Mouse (Mus musculus) frontal cortex, adult 2 months (tissue): Measurements from ENCODE around the gene Acta2. TPM values are rescaled to one million over a fixed set of nuclear protein-coding genes. Genes with fewer than 3 reads are reported as not detected.
A peak's percentile ranks its signal among the peaks of the same experiment; 100 is the strongest.
"Not testable (repeated sequence)": the region's sequence is repeated elsewhere in the genome, so short reads cannot be mapped to it uniquely, and the experiment has no call there.

Source experiments
- DNase-seq, 2 experiments: peaks; one replicate each; pipeline ENCODE4 v3.0.0; 2022; ENCODE audit warnings: low spot score in 1 of 2; ENCODE audit errors: extremely low spot score in 1 of 2
- polyA plus RNA-seq: library from polyadenylated mRNA; depleted of rRNA; stranded (reverse); fragments of >200 nt; gene quantifications from 2 replicates; pipeline ENCODE4 v1.2.3, GENCODE M21; 2012

Acta2 gene
- polyA plus RNA-seq, 1 experiment: 40.5 TPM

GRCm38 (mm10) chr19:34231596-34231995 lies 23.8 kb downstream of the Acta2 start:
- peak; percentile 36 to 72 for DNase-seq

- no peak for DNase-seq
Observed at GRCm38 (mm10) chr19:34222805-34223204, 32.6 kb downstream of the Acta2 start.

- DNase-seq: no peak
Observed at GRCm38 (mm10) chr19:34220732-34221380, 34.5 kb downstream of the Acta2 start.

- no peak for DNase-seq
Observed at GRCm38 (mm10) chr19:34219260-34219968, 36.0 kb downstream of the Acta2 start.

- DNase-seq: no peak
Observed at GRCm38 (mm10) chr19:34217761-34218160, 37.6 kb downstream of the Acta2 start.

GRCm38 (mm10) chr19:34216956-34217355 lies 38.4 kb downstream of the Acta2 start:
- DNase-seq: no peak

- no peak for DNase-seq
Observed at GRCm38 (mm10) chr19:34214136-34214535, 41.3 kb downstream of the Acta2 start.

GRCm38 (mm10) chr19:34213251-34213645 lies 42.1 kb downstream of the Acta2 start:
- DNase-seq: no peak

GRCm38 (mm10) chr19:34212489-34213250 lies 42.7 kb downstream of the Acta2 start:
- DNase-seq: no peak

GRCm38 (mm10) chr19:34210841-34211240 lies 44.5 kb downstream of the Acta2 start:
- DNase-seq: no peak

- no peak for DNase-seq
Observed at GRCm38 (mm10) chr19:34209930-34210581, 45.3 kb downstream of the Acta2 start.

- DNase-seq: no peak
Observed at GRCm38 (mm10) chr19:34209031-34209430, 46.4 kb downstream of the Acta2 start.

- peak in 1 of 2 experiments; percentile 38 for DNase-seq
Observed at GRCm38 (mm10) chr19:34206760-34207440, 48.5 kb downstream of the Acta2 start.

- not testable (repeated sequence) for DNase-seq
Observed at GRCm38 (mm10) chr19:34206128-34206527, 49.3 kb downstream of the Acta2 start.

GRCm38 (mm10) chr19:34202668-34203067 lies 52.7 kb downstream of the Acta2 start:
- DNase-seq: no peak

GRCm38 (mm10) chr19:34199488-34199887 lies 55.9 kb downstream of the Acta2 start:
- DNase-seq: no peak

GRCm38 (mm10) chr19:34198901-34199300 lies 56.5 kb downstream of the Acta2 start:
- DNase-seq: no peak

GRCm38 (mm10) chr19:34198066-34198465 lies 57.3 kb downstream of the Acta2 start:
- DNase-seq: no peak

- DNase-seq: no peak
Observed at GRCm38 (mm10) chr19:34195031-34195430, 60.4 kb downstream of the Acta2 start.

GRCm38 (mm10) chr19:34194132-34194745 lies 61.2 kb downstream of the Acta2 start:
- no peak for DNase-seq
